In the genomic region with DNA sequence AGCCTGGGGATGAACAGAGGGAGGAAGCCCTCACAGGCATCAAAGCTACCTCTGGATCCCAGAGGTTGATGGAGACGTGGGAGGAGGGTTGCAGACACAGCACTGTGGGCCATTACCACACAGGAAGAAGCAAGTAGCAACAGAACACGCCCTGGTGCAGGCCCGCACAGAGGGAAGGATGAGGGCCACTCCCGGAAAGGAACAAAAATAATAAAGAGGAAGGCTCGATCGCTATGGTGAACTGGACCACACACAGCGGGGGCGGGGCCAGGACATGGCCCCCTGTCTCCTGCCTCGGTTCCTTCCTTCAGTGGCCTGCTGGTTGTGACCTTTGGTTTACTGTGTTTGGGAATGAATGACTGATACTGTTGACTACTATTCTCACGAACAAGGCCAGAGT, we compare ENCODE assay signal across 25 mouse cellular contexts. TPM values are rescaled to one million over a fixed set of nuclear protein-coding genes. Genes with fewer than 3 reads are reported as not detected.
DNase-seq lines count a peak whose midpoint lies in the region; ATAC-seq and TF ChIP-seq lines count a peak whose summit lies in the region.
"Had no signal": no experiment of that assay in that cellular context is flagged by ENCODE, and none has a peak within 500 bp of the region (broad histone marks: within the 10 kb centered on the region; RNA-seq: fewer than 3 reads in every experiment).

No protein-coding gene starts in this region.

- peaks cover 12% of the 10 kb centered on the region for H3K36me3 ChIP-seq in ES-Bruce4 (ENCODE audit: control insufficient read depth, insufficient read depth, low read length, poor library complexity, severe bottlenecking)
- H3K36me3 ChIP-seq in forebrain, embryonic 15.5 days = peaks cover 42% of the 10 kb centered on the region
- H3K36me3 ChIP-seq in embryonic facial prominence, embryonic 10.5 days (replicated peaks) = peaks cover 39% of the 10 kb centered on the region
- H3K36me3 ChIP-seq in hindbrain, embryonic 13.5 days = peaks cover 47% of the 10 kb centered on the region

- no peak overlapping the region for H3K9ac ChIP-seq in ES-Bruce4 (ENCODE audit: low read depth, poor library complexity, severe bottlenecking)
- no peak overlapping the region for H3K9ac ChIP-seq in forebrain, embryonic 15.5 days (replicated peaks)
- H3K9ac ChIP-seq in hindbrain, embryonic 13.5 days = no peak overlapping the region
- H3K9ac ChIP-seq: embryonic facial prominence, embryonic 13.5 days; forebrain, embryonic 13.5 days; heart, embryonic 15.5 days; hindbrain, embryonic 14.5 days; intestine, embryonic 15.5 days had no signal

- H3K27me3 ChIP-seq in ES-Bruce4 (ENCODE audit: control insufficient read depth, insufficient read depth, low read length, poor library complexity, severe bottlenecking) = no peaks in the 10 kb centered on the region
- no peaks in the 10 kb centered on the region for H3K27me3 ChIP-seq in forebrain, embryonic 15.5 days
- no peaks in the 10 kb centered on the region for H3K27me3 ChIP-seq in embryonic facial prominence, embryonic 10.5 days (replicated peaks; ENCODE audit: low read depth, poor library complexity, severe bottlenecking)
- H3K27me3 ChIP-seq in hindbrain, embryonic 13.5 days = no peaks in the 10 kb centered on the region
- H3K27me3 ChIP-seq: embryonic facial prominence, embryonic 13.5 days; forebrain, embryonic 13.5 days; heart, embryonic 15.5 days; intestine, embryonic 15.5 days had no signal

- TF ChIP-seq POLR2A in ES-Bruce4 (IDR thresholded peaks at IDR 0.05; ENCODE audit: insufficient read depth, low read length) = no peak

- no peak for TF ChIP-seq CTCF in ES-Bruce4 (IDR thresholded peaks at IDR 0.05; ENCODE audit: low read depth, low read length)

- peak; percentile 95 for TF ChIP-seq EP300 in ES-Bruce4 (IDR thresholded peaks at IDR 0.05; ENCODE audit: insufficient read depth, low read depth, low read length)

- H3K4me1 ChIP-seq in ES-Bruce4 (ENCODE audit: control insufficient read depth, insufficient read depth, low read length) = peaks cover 7% of the 10 kb centered on the region
- no peaks in the 10 kb centered on the region for H3K4me1 ChIP-seq in forebrain, embryonic 15.5 days
- H3K4me1 ChIP-seq in embryonic facial prominence, embryonic 10.5 days = peaks cover 24% of the 10 kb centered on the region
- 0 out of 2 replicates have a peak, but pooled peaks cover 3% of the 10 kb centered on the region for H3K4me1 ChIP-seq in hindbrain, embryonic 13.5 days (replicated peaks)
- H3K4me1 ChIP-seq: forebrain, embryonic 13.5 days; heart, embryonic 15.5 days; intestine, embryonic 15.5 days had no signal

- no peak overlapping the region for H3K4me2 ChIP-seq in forebrain, embryonic 15.5 days (replicated peaks)
- no peak overlapping the region for H3K4me2 ChIP-seq in hindbrain, embryonic 13.5 days
- H3K4me2 ChIP-seq: embryonic facial prominence, embryonic 13.5 days; forebrain, embryonic 13.5 days; heart, embryonic 11.5 days; heart, embryonic 15.5 days; hindbrain, embryonic 14.5 days; intestine, embryonic 15.5 days had no signal

- peak overlapping the region; percentile 96 for H3K27ac ChIP-seq in ES-Bruce4 (ENCODE audit: insufficient read depth, low read length)
- H3K27ac ChIP-seq in forebrain, embryonic 15.5 days (replicated peaks) = no peak overlapping the region
- no peak overlapping the region for H3K27ac ChIP-seq in embryonic facial prominence, embryonic 10.5 days (replicated peaks)
- H3K27ac ChIP-seq in hindbrain, embryonic 13.5 days = no peak overlapping the region
- H3K27ac ChIP-seq: embryonic facial prominence, embryonic 13.5 days; forebrain, embryonic 13.5 days; gastrocnemius, adult 2 months; heart, adult 2 months; heart, embryonic 15.5 days; hindbrain, embryonic 14.5 days; intestine, embryonic 15.5 days had no signal

- H3K9me3 ChIP-seq in ES-Bruce4 (replicated peaks; ENCODE audit: control insufficient read depth, insufficient read depth, low read length, poor library complexity, severe bottlenecking) = no peaks in the 10 kb centered on the region
- no peaks in the 10 kb centered on the region for H3K9me3 ChIP-seq in forebrain, embryonic 15.5 days
- H3K9me3 ChIP-seq in embryonic facial prominence, embryonic 10.5 days = no peaks in the 10 kb centered on the region
- no peaks in the 10 kb centered on the region for H3K9me3 ChIP-seq in hindbrain, embryonic 13.5 days
- H3K9me3 ChIP-seq: embryonic facial prominence, embryonic 13.5 days; forebrain, embryonic 13.5 days; heart, embryonic 15.5 days; intestine, embryonic 15.5 days had no signal

- DNase-seq in 416B (ENCODE audit: low read depth) = peak; percentile 23
- DNase-seq in WW6 (ENCODE audit: low read depth, low spot score) = peak; percentile 48
- no peak for DNase-seq in embryonic facial prominence, embryonic 10.5 days (ENCODE audit: low spot score)
- DNase-seq in T-cell, adult 2 months (ENCODE audit: low spot score) = no peak
- DNase-seq: adrenal gland, adult 2 months; adrenal gland, postnatal 25 days; cerebellum, adult 11 months; cerebellum, adult 8-10 months; cerebellum, postnatal 14 days; gastrocnemius, adult 2 months; gastrocnemius, postnatal 36 days; heart, adult 2 months; heart, postnatal 14 days; kidney, adult 9 months had no signal

- peak; percentile 75 for ATAC-seq in granulocyte monocyte progenitor cell, adult 5-6 weeks (replicated peaks; ENCODE audit: poor library complexity, severe bottlenecking)
- no peak for ATAC-seq in forebrain, embryonic 15.5 days (replicated peaks)
- ATAC-seq in hindbrain, embryonic 13.5 days (ENCODE audit: low FRiP score) = no peak
- ATAC-seq: forebrain, embryonic 13.5 days; intestine, embryonic 15.5 days had no signal

- H3K4me3 ChIP-seq in ES-Bruce4 (ENCODE audit: low read depth, low read length) = no peak overlapping the region
- no peak overlapping the region for H3K4me3 ChIP-seq in forebrain, embryonic 15.5 days
- H3K4me3 ChIP-seq in embryonic facial prominence, embryonic 10.5 days = no peak overlapping the region
- H3K4me3 ChIP-seq in hindbrain, embryonic 13.5 days = no peak overlapping the region
- H3K4me3 ChIP-seq: embryonic facial prominence, embryonic 13.5 days; forebrain, embryonic 13.5 days; gastrocnemius, adult 2 months; heart, adult 2 months; heart, embryonic 15.5 days; intestine, embryonic 15.5 days had no signal

- 82% methylated on average over 10 of the region's 10 CpGs for WGBS in forebrain, embryonic 15.5 days
- WGBS in embryonic facial prominence, embryonic 10.5 days = 76% methylated on average over 10 of the region's 10 CpGs
- 78% methylated on average over 10 of the region's 10 CpGs for WGBS in hindbrain, embryonic 13.5 days

RNA-seq across cellular contexts. Expression of gene Rpl7l1, which starts 17.2 kb away (rescaled TPM):
- 167 and 196 TPM in 2 replicates for polyA plus RNA-seq in ES-Bruce4 (2011; ENCODE audit: insufficient read depth, insufficient read length, low read depth, missing spikeins)
- total RNA-seq in granulocyte monocyte progenitor cell, adult 5-6 weeks (2014; fragmentation: Nextera tagmentation) = 77.5 and 102 TPM in 2 replicates
- total RNA-seq in granulocyte monocyte progenitor cell, adult 5-6 weeks (2017) = 153 and 206 TPM in 2 replicates
- 114 and 122 TPM in 2 replicates for polyA plus RNA-seq in forebrain, embryonic 15.5 days (2015; fragmentation: Nextera tagmentation; extraction: Ambion mirVana)
- polyA plus RNA-seq in embryonic facial prominence, embryonic 10.5 days (2016; fragmentation: Nextera tagmentation; extraction: Ambion mirVana) = 222 and 236 TPM in 2 replicates
- 92.8 and 113 TPM in 2 replicates for polyA plus RNA-seq in hindbrain, embryonic 13.5 days (2015; fragmentation: Nextera tagmentation; extraction: Ambion mirVana)

RNA-seq across cellular contexts. Expression of gene 2310039H08Rik, which starts 27.2 kb away (rescaled TPM):
- 6.7 and 7.2 TPM in 2 replicates for polyA plus RNA-seq in ES-Bruce4 (2011; ENCODE audit: insufficient read depth, insufficient read length, low read depth, missing spikeins)
- total RNA-seq in granulocyte monocyte progenitor cell, adult 5-6 weeks (2014; fragmentation: Nextera tagmentation) = 18.0 and 37.9 TPM in 2 replicates
- total RNA-seq in granulocyte monocyte progenitor cell, adult 5-6 weeks (2017) = 21.5 and 26.9 TPM in 2 replicates
- polyA plus RNA-seq in forebrain, embryonic 15.5 days (2015; fragmentation: Nextera tagmentation; extraction: Ambion mirVana) = 56.0 and 63.6 TPM in 2 replicates
- polyA plus RNA-seq in embryonic facial prominence, embryonic 10.5 days (2016; fragmentation: Nextera tagmentation; extraction: Ambion mirVana) = 44.8 TPM in 2 replicates
- polyA plus RNA-seq in hindbrain, embryonic 13.5 days (2015; fragmentation: Nextera tagmentation; extraction: Ambion mirVana) = 49.4 and 58.4 TPM in 2 replicates

RNA-seq across cellular contexts. Expression of gene Ptcra, which starts 36.2 kb away (rescaled TPM):
- 1.1 and 1.7 TPM in 2 replicates for polyA plus RNA-seq in ES-Bruce4 (2011; ENCODE audit: insufficient read depth, insufficient read length, low read depth, missing spikeins)
- total RNA-seq in granulocyte monocyte progenitor cell, adult 5-6 weeks (2014; fragmentation: Nextera tagmentation) = 1.3 TPM in 1 of 2 replicates, not detected in the other
- not detected in 2 replicates for total RNA-seq in granulocyte monocyte progenitor cell, adult 5-6 weeks (2017)
- polyA plus RNA-seq in forebrain, embryonic 15.5 days (2015; fragmentation: Nextera tagmentation; extraction: Ambion mirVana) = 0.19 and 0.27 TPM in 2 replicates
- 0.62 and 1.6 TPM in 2 replicates for polyA plus RNA-seq in embryonic facial prominence, embryonic 10.5 days (2016; fragmentation: Nextera tagmentation; extraction: Ambion mirVana)
- 0.26 and 0.40 TPM in 2 replicates for polyA plus RNA-seq in hindbrain, embryonic 13.5 days (2015; fragmentation: Nextera tagmentation; extraction: Ambion mirVana)
- total RNA-seq: adrenal gland, adult 2 months; adrenal gland, postnatal 25 days; gastrocnemius, adult 2 months; gastrocnemius, postnatal 36 days; heart, adult 2 months; hematopoietic stem cell, adult 5-6 weeks had no signal
- polyA plus RNA-seq: adrenal gland, adult 2 months had no signal

RNA-seq across cellular contexts. Expression of gene Cnpy3, which starts 47.7 kb away (rescaled TPM):
- 31.2 and 37.2 TPM in 2 replicates for polyA plus RNA-seq in ES-Bruce4 (2011; ENCODE audit: insufficient read depth, insufficient read length, low read depth, missing spikeins)
- total RNA-seq in granulocyte monocyte progenitor cell, adult 5-6 weeks (2014; fragmentation: Nextera tagmentation) = 68.6 and 80.8 TPM in 2 replicates
- total RNA-seq in granulocyte monocyte progenitor cell, adult 5-6 weeks (2017) = 100 and 121 TPM in 2 replicates
- 66.4 and 69.1 TPM in 2 replicates for polyA plus RNA-seq in forebrain, embryonic 15.5 days (2015; fragmentation: Nextera tagmentation; extraction: Ambion mirVana)
- 65.8 and 68.2 TPM in 2 replicates for polyA plus RNA-seq in embryonic facial prominence, embryonic 10.5 days (2016; fragmentation: Nextera tagmentation; extraction: Ambion mirVana)
- 66.1 and 67.1 TPM in 2 replicates for polyA plus RNA-seq in hindbrain, embryonic 13.5 days (2015; fragmentation: Nextera tagmentation; extraction: Ambion mirVana)

RNA-seq across cellular contexts. Expression of gene Bicral, which starts 58.6 kb away (rescaled TPM):
- polyA plus RNA-seq in ES-Bruce4 (2011; ENCODE audit: insufficient read depth, insufficient read length, low read depth, missing spikeins) = 24.2 and 26.7 TPM in 2 replicates
- total RNA-seq in granulocyte monocyte progenitor cell, adult 5-6 weeks (2014; fragmentation: Nextera tagmentation) = 24.6 and 25.8 TPM in 2 replicates
- total RNA-seq in granulocyte monocyte progenitor cell, adult 5-6 weeks (2017) = 9.0 and 11.7 TPM in 2 replicates
- polyA plus RNA-seq in forebrain, embryonic 15.5 days (2015; fragmentation: Nextera tagmentation; extraction: Ambion mirVana) = 8.9 and 9.2 TPM in 2 replicates
- 3.0 and 4.4 TPM in 2 replicates for polyA plus RNA-seq in embryonic facial prominence, embryonic 10.5 days (2016; fragmentation: Nextera tagmentation; extraction: Ambion mirVana)
- polyA plus RNA-seq in hindbrain, embryonic 13.5 days (2015; fragmentation: Nextera tagmentation; extraction: Ambion mirVana) = 5.9 and 7.8 TPM in 2 replicates

Comparison
In these comparisons a context has a peak if more than half of its experiments do, and no peak if none do; other contexts are left out.
1. DNase-seq: peak in 416B (single experiment) and WW6 (single experiment); none in embryonic facial prominence, embryonic 10.5 days (single experiment) and T-cell, adult 2 months (single experiment).